Mouse (Mus musculus): ENCODE results near the gene Gm28051.
A peak's percentile ranks its signal among the peaks of the same experiment; 100 is the strongest.

DNA sequence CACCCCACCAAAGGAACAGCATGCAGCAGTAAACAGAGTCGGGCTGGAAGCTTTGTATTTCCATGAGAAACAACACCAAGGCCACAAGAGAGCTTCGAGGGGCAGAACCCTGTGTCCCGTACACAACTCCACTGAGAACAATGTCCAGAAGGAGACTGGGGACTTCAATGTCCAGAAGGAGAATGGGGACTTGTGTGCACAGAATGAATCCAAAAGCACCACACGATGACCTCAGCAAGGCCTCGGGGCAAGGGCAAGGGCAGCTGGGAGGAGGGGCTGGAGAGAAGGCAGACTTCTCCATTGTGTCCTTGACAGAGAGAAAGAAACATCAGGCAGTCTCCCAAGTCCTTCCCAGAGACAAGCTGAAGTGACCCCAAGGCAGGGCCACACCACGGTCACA lies 78.7 kb downstream of the Gm28051 start:
- TF ChIP-seq POLR2A (IDR thresholded peaks at IDR 0.05; ENCODE audit: insufficient read depth, low read depth, low read length) (no peak), CTCF (IDR thresholded peaks at IDR 0.05; ENCODE audit: insufficient read depth, low read depth, low read length) (0 out of 2 replicates have a peak, but pooled peaks have one; percentile 18)
